Mouse (Mus musculus): Measurements from ENCODE around the gene Alkbh6. TPM values are rescaled to one million over a fixed set of nuclear protein-coding genes. Genes with fewer than 3 reads are reported as not detected.

Alkbh6 gene
- total and polyA plus RNA-seq, 3 experiments = 24.0 to 61.7 (median 29.5) TPM

GRCm38 (mm10) chr7:30300914-30301313 lies 7.6 kb upstream of the Alkbh6 start:
- Histone ChIP-seq H3K9ac (ENCODE audit: low read depth, low read length) (no peak overlapping the region), H3K27ac (no peak overlapping the region), H3K36me3 (ENCODE audit: control insufficient read depth, insufficient read depth, low read length) (no peaks in the 10 kb centered on the region), H3K27me3 (ENCODE audit: control insufficient read depth, insufficient read depth, low read length) (no peaks in the 10 kb centered on the region), H3K4me1 (ENCODE audit: control insufficient read depth, insufficient read depth, low read length) (no peaks in the 10 kb centered on the region), H3K4me3 (no peak overlapping the region), H3K79me2 (replicated peaks; ENCODE audit: control insufficient read depth, insufficient read depth, low read length) (no peaks in the 10 kb centered on the region)
- intact Hi-C loops (cut with DNase I) = loop anchor here (2.0 kb wide), 1 partner anchor 18 kb away; no protein-coding TSS in a partner anchor
- no peak for DNase-seq
- WGBS = 46% methylated on average over 3 of the region's 3 CpGs
- TF ChIP-seq EP300 (IDR thresholded peaks at IDR 0.05; ENCODE audit: insufficient read depth, low read depth, low read length) = 0 out of 2 replicates have a peak, but pooled peaks have one; percentile 21
- TF ChIP-seq CTCF (IDR thresholded peaks at IDR 0.05) = peak; percentile 79
- no peak for TF ChIP-seq POLR2A (IDR thresholded peaks at IDR 0.05; ENCODE audit: insufficient read depth, low read depth, low read length)

DNA sequence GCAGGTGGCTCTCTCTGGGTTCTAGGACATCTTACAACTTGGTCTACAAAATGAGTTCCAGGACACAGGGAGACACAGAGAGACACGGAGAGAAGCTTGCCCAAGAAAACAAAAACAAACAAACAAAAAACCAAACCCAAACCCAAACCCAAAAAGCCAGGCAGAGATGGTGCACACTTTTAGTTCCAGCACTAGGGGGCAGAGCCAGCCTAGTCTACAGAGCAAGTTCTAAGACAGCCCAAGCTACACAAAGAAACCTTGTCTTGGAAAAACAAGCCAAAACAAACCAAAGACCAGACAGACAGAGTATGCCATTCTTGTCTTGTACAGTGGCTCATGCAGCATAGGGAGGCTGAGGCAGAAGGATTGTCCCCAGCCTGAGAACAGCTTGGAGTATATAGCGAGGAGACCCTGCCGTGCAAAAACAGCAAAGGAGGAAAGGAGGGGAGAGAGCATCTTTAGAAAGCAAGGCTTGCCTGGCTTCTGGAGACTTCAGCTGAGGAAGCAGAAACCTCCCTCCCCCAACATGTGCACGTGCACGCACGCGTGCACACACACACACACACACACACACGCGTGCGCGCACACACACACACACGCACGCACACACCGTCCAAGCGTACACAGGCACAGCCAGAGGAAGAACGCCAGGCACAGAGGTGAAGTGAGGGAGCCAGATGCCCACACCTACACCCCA lies 2.3 kb upstream of the Alkbh6 start:
- Histone ChIP-seq H3K27ac (no peak overlapping the region), H3K9ac (ENCODE audit: low read depth, low read length) (no peak overlapping the region), H3K27me3 (ENCODE audit: control insufficient read depth, insufficient read depth, low read length) (no peaks in the 10 kb centered on the region), H3K4me1 (ENCODE audit: control insufficient read depth, insufficient read depth, low read length) (peaks cover 3% of the 10 kb centered on the region), H3K79me2 (replicated peaks; ENCODE audit: control insufficient read depth, insufficient read depth, low read length) (no peaks in the 10 kb centered on the region), H3K36me3 (ENCODE audit: control insufficient read depth, insufficient read depth, low read length) (no peaks in the 10 kb centered on the region), H3K4me3 (no peak overlapping the region)
- intact Hi-C loops (cut with DNase I) = no loop called here
- 86% methylated on average over 16 of the region's 16 CpGs for WGBS
- TF ChIP-seq EP300 (IDR thresholded peaks at IDR 0.05; ENCODE audit: insufficient read depth, low read depth, low read length) (no peak), POLR2A (IDR thresholded peaks at IDR 0.05; ENCODE audit: insufficient read depth, low read depth, low read length) (no peak), CTCF (IDR thresholded peaks at IDR 0.05) (peak; percentile 54)
- no peak for DNase-seq

GRCm38 (mm10) chr7:30309395-30310129 lies 1.0 kb downstream of the Alkbh6 start:
- intact Hi-C loops (cut with DNase I) = loop anchor here (1.0 kb wide), 1 partner anchor 14 kb away; the partner anchor contains the start of gene Sdhaf1
- no peak overlapping the region for H3K27ac ChIP-seq

GRCm38 (mm10) chr7:30310136-30310535 lies 1.6 kb downstream of the Alkbh6 start:
- peaks cover 3% of the 10 kb centered on the region for H3K4me1 ChIP-seq (ENCODE audit: control insufficient read depth, insufficient read depth, low read length)
- no peaks in the 10 kb centered on the region for H3K36me3 ChIP-seq (ENCODE audit: control insufficient read depth, insufficient read depth, low read length)
- intact Hi-C loops (cut with DNase I) = no loop called here
- 83% methylated on average over 12 of the region's 12 CpGs for WGBS
- H3K4me3 ChIP-seq = no peak overlapping the region
- no peak for DNase-seq
- no peak overlapping the region for H3K27ac ChIP-seq
- no peaks in the 10 kb centered on the region for H3K27me3 ChIP-seq (ENCODE audit: control insufficient read depth, insufficient read depth, low read length)
- TF ChIP-seq CTCF (IDR thresholded peaks at IDR 0.05) = no peak
- H3K9ac ChIP-seq (ENCODE audit: low read depth, low read length) = no peak overlapping the region
- no peaks in the 10 kb centered on the region for H3K79me2 ChIP-seq (replicated peaks; ENCODE audit: control insufficient read depth, insufficient read depth, low read length)

More at GRCm38 (mm10) chr7:30309395-30310129, 1.0 kb downstream of the Alkbh6 start:
- no peak overlapping the region; the same call in 1 of the 2 replicates for H3K9ac ChIP-seq (ENCODE audit: low read depth, low read length)
- TF ChIP-seq EP300 (IDR thresholded peaks at IDR 0.05; ENCODE audit: insufficient read depth, low read depth, low read length) (no peak), POLR2A (IDR thresholded peaks at IDR 0.05; ENCODE audit: insufficient read depth, low read depth, low read length) (no peak), CTCF (IDR thresholded peaks at IDR 0.05) (no peak)
- no peaks in the 10 kb centered on the region for H3K79me2 ChIP-seq (replicated peaks; ENCODE audit: control insufficient read depth, insufficient read depth, low read length)
- peaks cover 3% of the 10 kb centered on the region for H3K4me1 ChIP-seq (ENCODE audit: control insufficient read depth, insufficient read depth, low read length)
- WGBS = 53% methylated on average over 15 of the region's 15 CpGs
- H3K36me3 ChIP-seq (ENCODE audit: control insufficient read depth, insufficient read depth, low read length) = no peaks in the 10 kb centered on the region
- DNase-seq = no peak
- no peaks in the 10 kb centered on the region for H3K27me3 ChIP-seq (ENCODE audit: control insufficient read depth, insufficient read depth, low read length)
- peak overlapping the region; percentile 57; the same call in 1 of the 2 replicates for H3K4me3 ChIP-seq

- Histone ChIP-seq H3K9ac (ENCODE audit: low read depth, low read length) (no peak overlapping the region), H3K27ac (no peak overlapping the region), H3K36me3 (ENCODE audit: control insufficient read depth, insufficient read depth, low read length) (no peaks in the 10 kb centered on the region), H3K79me2 (replicated peaks; ENCODE audit: control insufficient read depth, insufficient read depth, low read length) (no peaks in the 10 kb centered on the region), H3K4me3 (no peak overlapping the region), H3K4me1 (ENCODE audit: control insufficient read depth, insufficient read depth, low read length) (peaks cover 1% of the 10 kb centered on the region; the same call in 1 of the 2 replicates), H3K27me3 (ENCODE audit: control insufficient read depth, insufficient read depth, low read length) (no peaks in the 10 kb centered on the region)
- intact Hi-C loops (cut with DNase I) = no loop called here
- WGBS = 55% methylated on average over 27 of the region's 27 CpGs
- DNase-seq = no peak
- TF ChIP-seq POLR2A (IDR thresholded peaks at IDR 0.05; ENCODE audit: insufficient read depth, low read depth, low read length) = no peak
- TF ChIP-seq CTCF (IDR thresholded peaks at IDR 0.05) = no peak
Measured at GRCm38 (mm10) chr7:30313666-30314320, 5.3 kb downstream of the Alkbh6 start.
